Mouse (Mus musculus): ENCODE data around the gene Hand1. TPM values are rescaled to one million over a fixed set of nuclear protein-coding genes. Genes with fewer than 3 reads are reported as not detected.

Gene Hand1
- 95.3 and 106 TPM in 2 replicates for polyA plus RNA-seq (2016; fragmentation: Nextera tagmentation; extraction: Ambion mirVana)

- peaks cover 3% of the 10 kb centered on the region; the same call in 1 of the 2 replicates for H3K36me3 ChIP-seq
- H3K27me3 ChIP-seq (ENCODE audit: insufficient read depth, poor library complexity, severe bottlenecking) = peaks cover 97% of the 10 kb centered on the region
- H3K4me3 ChIP-seq = peak within 1 kb of the TSS; percentile 62
- H3K9me3 ChIP-seq = no peaks in the 10 kb centered on the region
- peak within 1 kb of the TSS; percentile 91 for H3K27ac ChIP-seq
- peaks cover 59% of the 10 kb centered on the region for H3K4me1 ChIP-seq
- WGBS = 4% methylated on average over 23 of the region's 23 CpGs
- DNase-seq (ENCODE audit: low spot score) = peak; percentile 80
These were observed at the start of gene Hand1 for GRCm38 (mm10) chr11:57832552-57833201. TSS of gene Hand1 (minus strand) at chr11:57832818.

DNA sequence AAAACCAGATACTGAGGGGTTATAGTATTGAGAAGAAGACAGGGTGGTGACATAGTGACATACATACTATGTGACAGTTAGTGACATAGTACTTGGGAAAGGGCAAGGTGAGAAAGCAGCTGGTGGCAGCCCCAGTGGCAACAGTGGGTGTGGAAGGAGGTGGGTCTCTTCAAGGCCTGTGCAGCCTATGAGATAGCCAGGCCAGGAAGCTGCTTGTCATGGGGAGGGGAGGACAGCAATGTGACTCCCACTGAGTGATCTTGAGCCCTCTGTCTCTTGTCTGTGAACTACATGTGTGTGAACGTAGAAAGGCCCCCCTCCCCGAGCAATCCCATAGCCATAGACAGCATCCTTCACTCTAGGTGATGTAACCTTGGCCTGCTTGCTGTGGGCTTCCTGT is 43.5 kb upstream of the Hand1 start:
- Histone ChIP-seq H3K27ac (no peak overlapping the region), H3K4me1 (peaks cover 25% of the 10 kb centered on the region), H3K36me3 (no peaks in the 10 kb centered on the region), H3K4me3 (no peak overlapping the region), H3K9me3 (no peaks in the 10 kb centered on the region), H3K27me3 (ENCODE audit: insufficient read depth, poor library complexity, severe bottlenecking) (no peaks in the 10 kb centered on the region)
- DNase-seq (ENCODE audit: low spot score) = no peak
- WGBS = 75% methylated on average over 2 of the region's 2 CpGs

DNA sequence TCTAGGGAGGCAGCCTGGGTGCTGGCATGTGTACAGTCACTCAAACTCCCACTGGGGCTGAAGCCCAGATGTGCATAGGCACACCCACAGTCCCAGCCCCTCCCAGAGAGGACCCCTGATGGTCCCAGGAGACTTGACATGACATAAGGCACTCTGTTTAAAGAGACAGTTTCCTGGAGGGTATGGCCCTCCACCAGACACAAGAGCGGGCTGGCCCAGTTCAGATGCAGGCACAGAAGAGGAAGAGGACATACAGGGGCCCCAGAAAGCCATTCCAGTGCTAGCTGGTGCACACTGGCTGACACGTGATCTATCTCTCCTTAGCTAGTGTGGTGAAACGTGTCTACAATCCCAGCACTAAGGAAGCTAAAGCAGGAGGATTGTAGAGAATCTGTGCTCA is 40.4 kb upstream of the Hand1 start:
- Histone ChIP-seq H3K4me3 (no peak overlapping the region), H3K36me3 (no peaks in the 10 kb centered on the region), H3K27me3 (ENCODE audit: insufficient read depth, poor library complexity, severe bottlenecking) (0 out of 2 replicates have a peak, but pooled peaks cover 4% of the 10 kb centered on the region), H3K27ac (no peak overlapping the region), H3K9me3 (no peaks in the 10 kb centered on the region), H3K4me1 (peaks cover 43% of the 10 kb centered on the region)
- DNase-seq (ENCODE audit: low spot score) = no peak
- 47% methylated on average over 3 of the region's 3 CpGs for WGBS

- DNase-seq (ENCODE audit: low spot score) = no peak
These were observed 36.3 kb upstream of the Hand1 start for GRCm38 (mm10) chr11:57868753-57869460.

DNA sequence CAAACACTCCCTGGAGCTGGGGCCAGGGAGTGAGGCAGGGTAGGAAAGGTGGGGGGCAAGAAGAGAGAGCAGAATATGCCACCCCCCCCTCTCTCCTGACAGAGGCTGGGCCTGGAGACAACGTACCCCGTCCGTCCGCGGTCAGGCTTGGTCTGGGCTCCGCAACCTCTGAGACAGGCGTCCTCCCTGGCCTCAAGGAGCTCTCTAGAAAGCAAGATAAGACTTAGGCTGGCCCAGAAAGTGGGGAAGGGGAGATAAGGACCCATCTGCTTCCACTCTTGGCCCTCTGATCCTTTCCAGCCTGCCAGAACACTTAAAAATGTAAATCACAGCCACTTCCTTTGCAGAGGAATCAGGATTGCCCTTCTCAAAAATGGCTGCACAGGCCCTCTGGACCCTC is 33.8 kb upstream of the Hand1 start:
- Histone ChIP-seq H3K4me3 (peak overlapping the region; percentile 20), H3K36me3 (no peaks in the 10 kb centered on the region), H3K4me1 (peaks cover 62% of the 10 kb centered on the region), H3K9me3 (no peaks in the 10 kb centered on the region), H3K27ac (peak overlapping the region; percentile 82), H3K27me3 (ENCODE audit: insufficient read depth, poor library complexity, severe bottlenecking) (peaks cover 9% of the 10 kb centered on the region; the same call in 1 of the 2 replicates)
- no peak for DNase-seq (ENCODE audit: low spot score)
- under 1% methylated on average over 7 of the region's 7 CpGs for WGBS

More at GRCm38 (mm10) chr11:57868753-57869460, 36.3 kb upstream of the Hand1 start:
- Histone ChIP-seq H3K4me1 (peaks cover 60% of the 10 kb centered on the region), H3K36me3 (no peaks in the 10 kb centered on the region), H3K4me3 (no peak overlapping the region), H3K9me3 (no peaks in the 10 kb centered on the region), H3K27ac (peak overlapping the region; percentile 74), H3K27me3 (ENCODE audit: insufficient read depth, poor library complexity, severe bottlenecking) (0 out of 2 replicates have a peak, but pooled peaks cover 4% of the 10 kb centered on the region)
- 31% methylated on average over 9 of the region's 9 CpGs for WGBS

- peak overlapping the region; percentile 77 for H3K27ac ChIP-seq
- no peaks in the 10 kb centered on the region for H3K36me3 ChIP-seq
- H3K9me3 ChIP-seq = no peaks in the 10 kb centered on the region
- DNase-seq (ENCODE audit: low spot score) = no peak
- no peak overlapping the region for H3K4me3 ChIP-seq
- 3% methylated on average over 8 of the region's 8 CpGs for WGBS
- H3K27me3 ChIP-seq (ENCODE audit: insufficient read depth, poor library complexity, severe bottlenecking) = peaks cover 5% of the 10 kb centered on the region; the same call in 1 of the 2 replicates
- peaks cover 55% of the 10 kb centered on the region for H3K4me1 ChIP-seq
These were observed 32.0 kb upstream of the Hand1 start for GRCm38 (mm10) chr11:57864577-57864976.

DNA sequence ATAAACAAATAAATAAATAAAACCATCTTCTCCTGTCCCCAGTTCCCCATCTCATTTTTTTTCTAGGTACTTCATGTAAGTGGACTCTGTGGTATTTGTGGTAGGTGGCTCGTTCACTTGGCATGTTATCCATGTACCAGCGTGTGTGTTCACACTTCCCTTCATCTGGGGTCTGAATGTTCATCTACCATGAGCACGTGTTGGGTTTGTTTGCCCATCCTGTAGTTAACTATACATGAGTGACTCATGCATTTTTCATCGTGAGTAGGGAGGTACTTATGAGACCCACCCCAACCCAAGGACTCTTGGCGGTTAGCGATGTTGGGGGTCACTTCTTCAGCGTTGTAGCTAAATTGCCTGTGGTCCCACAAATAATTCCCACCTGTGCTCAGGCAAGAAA is 29.5 kb upstream of the Hand1 start:
- no peaks in the 10 kb centered on the region for H3K9me3 ChIP-seq
- WGBS = 86% methylated on average over 7 of the region's 7 CpGs
- no peak for DNase-seq (ENCODE audit: low spot score)

DNA sequence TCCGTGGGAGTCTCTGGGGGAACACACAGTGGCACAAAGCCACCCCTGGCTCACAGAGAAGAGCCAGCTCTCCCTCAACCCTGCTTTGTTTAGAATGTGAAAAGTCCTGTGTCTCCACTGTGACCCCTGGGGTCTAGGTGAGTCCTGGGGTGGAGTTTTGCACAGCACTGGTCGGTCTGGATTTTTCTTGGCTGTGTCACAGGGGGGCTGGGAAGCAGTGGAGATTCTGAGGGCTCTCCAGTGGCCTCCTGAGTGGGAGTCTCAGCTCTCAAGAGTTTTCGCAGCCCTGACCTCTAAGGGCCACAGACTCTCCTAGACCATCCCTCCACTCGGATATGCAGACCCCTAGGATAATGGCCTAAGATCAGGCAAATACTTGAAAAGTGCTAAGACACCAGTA is 25.1 kb upstream of the Hand1 start:
- H3K4me1 ChIP-seq = peaks cover 15% of the 10 kb centered on the region
- H3K27ac ChIP-seq = peak overlapping the region; percentile 30; the same call in 1 of the 2 replicates
- DNase-seq (ENCODE audit: low spot score) = no peak
- H3K36me3 ChIP-seq = no peaks in the 10 kb centered on the region
- WGBS = 55% methylated on average over 4 of the region's 4 CpGs
- H3K27me3 ChIP-seq (ENCODE audit: insufficient read depth, poor library complexity, severe bottlenecking) = no peaks in the 10 kb centered on the region
- H3K9me3 ChIP-seq = no peaks in the 10 kb centered on the region
- H3K4me3 ChIP-seq = no peak overlapping the region

More for the DNA sequence above, 29.5 kb upstream of the Hand1 start:
- H3K4me3 ChIP-seq = no peak overlapping the region
- peaks cover 46% of the 10 kb centered on the region for H3K4me1 ChIP-seq
- H3K27ac ChIP-seq = no peak overlapping the region
- no peaks in the 10 kb centered on the region for H3K36me3 ChIP-seq
- H3K27me3 ChIP-seq (ENCODE audit: insufficient read depth, poor library complexity, severe bottlenecking) = peaks cover 5% of the 10 kb centered on the region; the same call in 1 of the 2 replicates

- H3K27ac ChIP-seq = no peak overlapping the region
- H3K9me3 ChIP-seq = no peaks in the 10 kb centered on the region
- WGBS = 68% methylated on average over 6 of the region's 6 CpGs
- no peak overlapping the region for H3K4me3 ChIP-seq
- no peaks in the 10 kb centered on the region for H3K36me3 ChIP-seq
- H3K4me1 ChIP-seq = peaks cover 26% of the 10 kb centered on the region
- peaks cover 22% of the 10 kb centered on the region for H3K27me3 ChIP-seq (ENCODE audit: insufficient read depth, poor library complexity, severe bottlenecking)
- no peak for DNase-seq (ENCODE audit: low spot score)
These were observed 21.0 kb upstream of the Hand1 start for GRCm38 (mm10) chr11:57853571-57853970.

DNA sequence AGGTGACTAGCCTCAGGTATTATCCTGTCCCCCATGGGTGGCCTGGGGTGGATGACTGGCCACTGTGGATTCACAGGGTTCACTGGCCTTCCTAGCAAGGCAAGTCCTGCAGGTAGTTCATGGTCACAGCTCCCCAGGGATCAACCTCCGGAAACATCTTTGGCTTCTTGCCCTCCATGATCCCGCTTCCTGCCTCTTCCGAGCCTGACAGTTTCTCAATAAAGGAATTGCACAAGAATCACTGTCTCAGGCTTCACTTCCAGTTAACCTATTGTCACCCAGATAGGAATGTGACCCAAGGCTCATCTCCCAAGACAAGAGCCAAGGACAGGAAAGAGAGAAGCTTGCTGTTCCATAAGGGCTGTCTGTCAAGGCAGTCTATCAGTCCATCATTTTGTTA is 18.3 kb upstream of the Hand1 start:
- WGBS = 44% methylated on average over 3 of the region's 3 CpGs

DNA sequence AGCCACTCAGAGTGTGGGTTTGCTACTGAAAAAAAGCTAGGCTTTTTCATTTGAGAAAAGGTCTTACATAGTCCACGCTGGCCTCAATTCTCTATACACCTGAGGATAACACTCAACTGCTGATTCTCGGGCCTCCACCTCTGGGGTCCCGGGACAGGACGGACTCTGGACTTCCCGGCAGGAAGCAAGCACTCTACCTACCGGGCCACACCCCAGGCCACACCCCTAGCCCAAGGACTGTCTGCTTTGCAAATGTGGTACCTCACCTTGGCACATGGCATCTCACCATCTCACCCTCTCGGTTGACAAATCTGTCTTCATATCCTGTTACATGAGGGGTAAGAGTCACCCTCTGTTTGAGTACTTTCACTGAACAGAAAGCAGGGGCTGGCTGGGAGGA is 17.7 kb upstream of the Hand1 start:
- H3K4me3 ChIP-seq = no peak overlapping the region
- 59% methylated on average over 7 of the region's 7 CpGs for WGBS
- H3K4me1 ChIP-seq = peaks cover 32% of the 10 kb centered on the region

More for the DNA sequence above, 18.3 kb upstream of the Hand1 start:
- Histone ChIP-seq H3K4me1 (peaks cover 29% of the 10 kb centered on the region), H3K4me3 (no peak overlapping the region), H3K36me3 (no peaks in the 10 kb centered on the region), H3K9me3 (no peaks in the 10 kb centered on the region), H3K27me3 (ENCODE audit: insufficient read depth, poor library complexity, severe bottlenecking) (peaks cover 22% of the 10 kb centered on the region), H3K27ac (0 out of 2 replicates have a peak overlapping the region, but pooled peaks have one; percentile 22)
- no peak for DNase-seq (ENCODE audit: low spot score)

GRCm38 (mm10) chr11:57847396-57847795 is 14.8 kb upstream of the Hand1 start:
- Histone ChIP-seq H3K27me3 (ENCODE audit: insufficient read depth, poor library complexity, severe bottlenecking) (peaks cover 22% of the 10 kb centered on the region), H3K4me1 (peaks cover 29% of the 10 kb centered on the region), H3K9me3 (no peaks in the 10 kb centered on the region), H3K4me3 (no peak overlapping the region), H3K36me3 (no peaks in the 10 kb centered on the region), H3K27ac (0 out of 2 replicates have a peak overlapping the region, but pooled peaks have one; percentile 36)
- DNase-seq (ENCODE audit: low spot score) = no peak
- WGBS = 19% methylated on average over 7 of the region's 7 CpGs

More for the DNA sequence above, 17.7 kb upstream of the Hand1 start:
- H3K27ac ChIP-seq = 0 out of 2 replicates have a peak overlapping the region, but pooled peaks have one; percentile 22
- H3K27me3 ChIP-seq (ENCODE audit: insufficient read depth, poor library complexity, severe bottlenecking) = peaks cover 22% of the 10 kb centered on the region
- no peaks in the 10 kb centered on the region for H3K36me3 ChIP-seq
- no peak for DNase-seq (ENCODE audit: low spot score)
- H3K9me3 ChIP-seq = no peaks in the 10 kb centered on the region
